4 mouse cellular contexts compared by ENCODE assay signal in genomic region chr1:180611842-180612241, GRCm38 (mm10). TPM values are rescaled to one million over a fixed set of nuclear protein-coding genes. Genes with fewer than 3 reads are reported as not detected.
A peak's percentile ranks its signal among the peaks of the same experiment; 100 is the strongest.
DNase-seq lines count a peak whose midpoint lies in the region; ATAC-seq and TF ChIP-seq lines count a peak whose summit lies in the region.
"Not testable (repeated sequence)": the region's sequence is repeated elsewhere in the genome, so short reads cannot be mapped to it uniquely, and the experiment has no call there.

No protein-coding gene starts in this region.

- not testable (repeated sequence) for H3K9ac ChIP-seq in hindbrain, postnatal 0 days (replicated peaks; ENCODE audit: low read length); kidney, postnatal 0 days (ENCODE audit: low read depth, low read length); liver, postnatal 0 days (replicated peaks); stomach, postnatal 0 days (ENCODE audit: low read length)

- not testable (repeated sequence) for TF ChIP-seq EP300 in liver, postnatal 0 days (IDR thresholded peaks at IDR 0.05; ENCODE audit: low read depth); stomach, postnatal 0 days (optimal IDR thresholded peaks at IDR 0.05)

- H3K4me3 ChIP-seq in hindbrain, postnatal 0 days (ENCODE audit: low read length); kidney, postnatal 0 days (replicated peaks; ENCODE audit: low read depth, low read length); liver, postnatal 0 days (ENCODE audit: low read depth, low read length); stomach, postnatal 0 days (ENCODE audit: low read depth, low read length): not testable (repeated sequence)

- TF ChIP-seq CTCF in hindbrain, postnatal 0 days (IDR thresholded peaks at IDR 0.05; ENCODE audit: low read depth); kidney, postnatal 0 days (IDR thresholded peaks at IDR 0.05; ENCODE audit: low read depth); liver, postnatal 0 days (IDR thresholded peaks at IDR 0.05; ENCODE audit: low read depth); stomach, postnatal 0 days (IDR thresholded peaks at IDR 0.05; ENCODE audit: low read depth): not testable (repeated sequence)

- peak; percentile 21; the same call in 1 of the 2 replicates for ATAC-seq in hindbrain, postnatal 0 days
- peak; percentile 68; the same call in 1 of the 2 replicates for ATAC-seq in kidney, postnatal 0 days (replicated peaks; ENCODE audit: low FRiP score, low read depth)
- peak; percentile 88; the same call in 1 of the 2 replicates for ATAC-seq in liver, postnatal 0 days
- peak; percentile 35; the same call in 1 of the 2 replicates for ATAC-seq in stomach, postnatal 0 days (ENCODE audit: low FRiP score, low TSS enrichment)

- DNase-seq in hindbrain, postnatal 0 days (ENCODE audit: low spot score); kidney, postnatal 0 days (ENCODE audit: low spot score); liver, postnatal 0 days; stomach, postnatal 0 days (ENCODE audit: low spot score): not testable (repeated sequence)

- H3K27me3 ChIP-seq in hindbrain, postnatal 0 days (ENCODE audit: insufficient read depth, low read length); kidney, postnatal 0 days (ENCODE audit: insufficient read depth, low read length); liver, postnatal 0 days (ENCODE audit: insufficient read depth, low read length); stomach, postnatal 0 days (ENCODE audit: control insufficient read depth, insufficient read depth, low read length): not testable (repeated sequence)

- H3K4me1 ChIP-seq in hindbrain, postnatal 0 days (ENCODE audit: insufficient read depth, low read length); kidney, postnatal 0 days (replicated peaks; ENCODE audit: insufficient read depth, low read length); liver, postnatal 0 days (ENCODE audit: insufficient read depth); stomach, postnatal 0 days (replicated peaks; ENCODE audit: control insufficient read depth, insufficient read depth): not testable (repeated sequence)

- H3K9me3 ChIP-seq in hindbrain, postnatal 0 days (ENCODE audit: low read length); kidney, postnatal 0 days (replicated peaks; ENCODE audit: low read length); liver, postnatal 0 days (ENCODE audit: low read length); stomach, postnatal 0 days (ENCODE audit: control insufficient read depth, low read length): not testable (repeated sequence)

- H3K36me3 ChIP-seq in hindbrain, postnatal 0 days (ENCODE audit: insufficient read depth, low read length); kidney, postnatal 0 days (ENCODE audit: insufficient read depth, low read length); liver, postnatal 0 days (replicated peaks; ENCODE audit: insufficient read depth, low read length); stomach, postnatal 0 days (ENCODE audit: control insufficient read depth, insufficient read depth, low read length): not testable (repeated sequence)

- WGBS in hindbrain, postnatal 0 days, result 87% methylated on average over 10 of the region's 14 CpGs
- WGBS in kidney, postnatal 0 days, result 90% methylated on average over 10 of the region's 14 CpGs
- 85% methylated on average over 10 of the region's 14 CpGs for WGBS in liver, postnatal 0 days (ENCODE audit: insufficient replicate concordance)
- 92% methylated on average over 10 of the region's 14 CpGs for WGBS in stomach, postnatal 0 days

- not testable (repeated sequence) for H3K27ac ChIP-seq in hindbrain, postnatal 0 days; kidney, postnatal 0 days; liver, postnatal 0 days (ENCODE audit: low read depth); stomach, postnatal 0 days (replicated peaks)

- not testable (repeated sequence) for H3K4me2 ChIP-seq in hindbrain, postnatal 0 days (ENCODE audit: low read depth, low read length); kidney, postnatal 0 days (ENCODE audit: low read length); liver, postnatal 0 days (ENCODE audit: low read depth, low read length); stomach, postnatal 0 days (replicated peaks; ENCODE audit: low read depth)

RNA-seq across cellular contexts. Expression of gene Lin9, which starts 29.1 kb away (rescaled TPM):
- 7.3 and 11.8 TPM in 2 replicates for total RNA-seq in hindbrain, postnatal 0 days (2014; rRNA removed)
- polyA plus RNA-seq in hindbrain, postnatal 0 days (2015; fragmentation: Nextera tagmentation; extraction: Ambion mirVana), result 4.4 and 5.1 TPM in 2 replicates
- polyA plus RNA-seq in kidney, postnatal 0 days (2015; fragmentation: Nextera tagmentation; extraction: Ambion mirVana), result 11.6 and 14.9 TPM in 2 replicates
- polyA plus RNA-seq in liver, postnatal 0 days (2015; fragmentation: Nextera tagmentation; extraction: Ambion mirVana), result 5.2 and 6.4 TPM in 2 replicates
- 5.5 and 6.4 TPM in 2 replicates for polyA plus RNA-seq in stomach, postnatal 0 days (2015; fragmentation: Nextera tagmentation; extraction: Ambion mirVana)

RNA-seq across cellular contexts. Expression of gene Parp1, which starts 43.1 kb away (rescaled TPM):
- 74.0 and 76.1 TPM in 2 replicates for total RNA-seq in hindbrain, postnatal 0 days (2014; rRNA removed)
- polyA plus RNA-seq in hindbrain, postnatal 0 days (2015; fragmentation: Nextera tagmentation; extraction: Ambion mirVana), result 53.4 and 57.5 TPM in 2 replicates
- 69.8 and 75.3 TPM in 2 replicates for polyA plus RNA-seq in kidney, postnatal 0 days (2015; fragmentation: Nextera tagmentation; extraction: Ambion mirVana)
- 18.9 and 23.3 TPM in 2 replicates for polyA plus RNA-seq in liver, postnatal 0 days (2015; fragmentation: Nextera tagmentation; extraction: Ambion mirVana)
- polyA plus RNA-seq in stomach, postnatal 0 days (2015; fragmentation: Nextera tagmentation; extraction: Ambion mirVana), result 31.3 and 31.9 TPM in 2 replicates

Comparison
In these comparisons a context has a peak if more than half of its experiments do, and no peak if none do; other contexts are left out.
1. ATAC-seq: peak in every context shown above with its lines; median percentile 88 in liver, postnatal 0 days; 68 in kidney, postnatal 0 days; 35 in stomach, postnatal 0 days; 21 in hindbrain, postnatal 0 days.